Mouse (Mus musculus) liver, embryonic 14.5 days (tissue): Measurements from ENCODE around the gene Atl2.

Source experiments
- CTCF ChIP-seq: IDR thresholded peaks from 2 replicates; pipeline ENCODE4 v1.5.1; 2016; ENCODE audit warnings: antibody characterized with exemption, low read depth, control low read depth
- EP300 ChIP-seq: IDR thresholded peaks from 2 replicates; pipeline ENCODE4 v1.6.1; 2016; ENCODE audit warnings: antibody characterized with exemption, low read depth

GRCm38 (mm10) chr17:79907698-79908097 lies 11.8 kb upstream of the Atl2 start:
- TF ChIP-seq CTCF (no peak), EP300 (no peak)
